Mouse (Mus musculus): ENCODE measurements around the gene Wipf1. TPM values are rescaled to one million over a fixed set of nuclear protein-coding genes. Genes with fewer than 3 reads are reported as not detected.

The Wipf1 gene
- polyA plus RNA-seq, 1 experiment from 2014 or later: 7.8 TPM

- 59% methylated on average over 13 of the region's 13 CpGs for WGBS
- Histone ChIP-seq H3K27ac (no peak overlapping the region), H3K4me3 (no peak overlapping the region), H3K36me3 (no peaks in the 10 kb centered on the region), H3K27me3 (ENCODE audit: insufficient read depth, poor library complexity, severe bottlenecking) (peaks cover 8% of the 10 kb centered on the region; the same call in 1 of the 2 replicates), H3K9me3 (no peaks in the 10 kb centered on the region), H3K4me1 (peaks cover 9% of the 10 kb centered on the region)
- no peak for DNase-seq (ENCODE audit: low spot score)
These were observed 9.1 kb upstream of the Wipf1 start for GRCm38 (mm10) chr2:73538590-73538989.

GRCm38 (mm10) chr2:73536091-73536783, 6.7 kb upstream of the Wipf1 start:
- Histone ChIP-seq H3K9me3 (no peaks in the 10 kb centered on the region), H3K36me3 (no peaks in the 10 kb centered on the region), H3K4me3 (no peak overlapping the region), H3K4me1 (peaks cover 9% of the 10 kb centered on the region), H3K27ac (no peak overlapping the region), H3K27me3 (ENCODE audit: insufficient read depth, poor library complexity, severe bottlenecking) (no peaks in the 10 kb centered on the region)
- no peak for DNase-seq (ENCODE audit: low spot score)
- 79% methylated on average over 15 of the region's 15 CpGs for WGBS

DNA sequence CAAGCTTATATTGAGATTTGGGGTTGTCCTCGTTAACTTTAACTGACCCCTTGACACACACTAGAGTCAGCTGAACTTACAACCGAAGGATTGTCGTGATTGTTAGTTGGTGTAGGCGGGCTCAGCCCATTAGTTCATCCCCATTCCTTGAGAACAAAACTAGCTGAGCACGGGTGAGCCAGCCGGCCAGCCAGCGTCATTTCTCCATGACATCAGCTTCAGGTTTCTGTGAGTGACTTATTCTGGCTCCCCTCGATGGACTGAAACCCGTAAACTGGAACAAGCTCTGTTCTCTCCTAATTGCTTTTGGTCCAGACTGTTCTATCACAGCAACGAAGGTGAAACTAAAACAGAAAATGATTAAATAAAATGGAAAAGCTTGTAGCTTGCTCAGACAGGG, 5.2 kb upstream of the Wipf1 start:
- H3K27me3 ChIP-seq (ENCODE audit: insufficient read depth, poor library complexity, severe bottlenecking): no peaks in the 10 kb centered on the region
- no peak for DNase-seq (ENCODE audit: low spot score)
- WGBS: 84% methylated on average over 10 of the region's 10 CpGs

DNA sequence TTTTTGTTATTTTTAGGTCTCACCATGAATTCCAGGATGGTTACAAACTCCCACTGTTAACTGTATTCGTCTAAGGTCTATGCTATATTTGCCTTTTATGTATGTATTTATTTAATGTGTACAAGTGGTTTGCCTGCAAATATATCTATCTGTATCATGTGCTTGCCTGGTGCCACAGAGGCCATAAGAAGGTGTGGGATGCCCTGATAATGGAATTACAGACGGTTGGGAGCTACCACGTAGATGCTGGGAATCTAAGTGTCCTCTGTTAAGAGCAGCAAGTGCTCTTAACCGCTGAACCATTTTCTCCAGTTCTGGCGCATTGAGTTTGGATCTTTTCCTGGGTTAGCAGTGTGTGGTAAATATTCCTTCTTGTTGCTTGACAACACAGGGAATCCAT, 953 bp upstream of the Wipf1 start:
- no peak overlapping the region for H3K4me3 ChIP-seq
- H3K4me1 ChIP-seq: 0 out of 2 replicates have a peak, but pooled peaks cover 9% of the 10 kb centered on the region
- WGBS: 65% methylated on average over 5 of the region's 5 CpGs
- no peak for DNase-seq (ENCODE audit: low spot score)
- 0 out of 2 replicates have a peak, but pooled peaks cover 2% of the 10 kb centered on the region for H3K36me3 ChIP-seq
- H3K9me3 ChIP-seq: no peaks in the 10 kb centered on the region
- no peaks in the 10 kb centered on the region for H3K27me3 ChIP-seq (ENCODE audit: insufficient read depth, poor library complexity, severe bottlenecking)
- H3K27ac ChIP-seq: no peak overlapping the region

More for the DNA sequence above, 5.2 kb upstream of the Wipf1 start:
- Histone ChIP-seq H3K9me3 (no peaks in the 10 kb centered on the region), H3K4me3 (no peak overlapping the region), H3K36me3 (no peaks in the 10 kb centered on the region), H3K27ac (no peak overlapping the region), H3K4me1 (0 out of 2 replicates have a peak, but pooled peaks cover 3% of the 10 kb centered on the region)

DNA sequence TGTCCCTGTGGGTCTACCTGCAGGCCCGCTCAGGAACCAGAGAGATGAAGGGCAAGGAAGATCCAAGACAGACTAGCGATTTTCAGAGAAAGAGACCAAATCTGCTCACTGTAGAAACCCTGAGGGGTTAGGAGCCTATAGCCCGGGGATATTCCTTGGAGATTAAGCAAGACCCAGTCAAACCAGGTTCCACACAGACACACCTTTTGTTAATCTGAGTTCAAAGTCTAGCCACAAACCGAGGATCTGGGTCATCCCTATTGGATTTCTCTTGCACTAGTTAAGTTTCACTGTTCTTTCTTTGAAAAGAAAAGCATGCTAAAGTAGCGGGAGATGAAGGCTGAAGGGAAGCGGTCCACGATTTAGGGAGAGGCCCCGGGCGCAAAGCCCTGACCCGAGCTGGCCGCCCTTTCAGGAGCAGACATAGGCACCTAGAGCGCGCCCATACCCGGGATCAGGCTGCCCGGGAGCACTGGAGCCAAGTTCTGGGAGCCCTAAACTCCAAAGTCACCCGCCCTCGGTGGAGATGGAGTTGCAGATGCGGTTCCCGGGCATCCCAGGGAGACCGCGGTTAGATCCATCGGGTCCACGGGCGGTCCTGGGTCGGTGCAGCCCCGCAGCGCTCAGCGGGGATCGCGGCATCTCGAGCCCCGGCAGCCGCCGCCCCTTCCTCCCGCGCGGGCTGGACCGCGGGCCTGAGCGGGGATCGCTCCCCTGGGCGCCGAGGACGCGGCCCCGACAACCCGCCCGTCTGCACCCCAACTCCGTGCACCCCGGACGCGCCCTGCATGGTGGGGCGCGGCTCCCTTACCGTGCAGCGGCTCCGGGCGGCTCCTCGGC, 798 bp downstream of the Wipf1 start:
- WGBS: 2% methylated on average over 59 of the region's 59 CpGs
- Histone ChIP-seq H3K27ac (peak overlapping the region; percentile 95), H3K27me3 (ENCODE audit: insufficient read depth, poor library complexity, severe bottlenecking) (no peaks in the 10 kb centered on the region), H3K36me3 (0 out of 2 replicates have a peak, but pooled peaks cover 2% of the 10 kb centered on the region), H3K9me3 (no peaks in the 10 kb centered on the region), H3K4me1 (peaks cover 15% of the 10 kb centered on the region; the same call in 1 of the 2 replicates), H3K4me3 (peak overlapping the region; percentile 78)
- no peak for DNase-seq (ENCODE audit: low spot score)

DNA sequence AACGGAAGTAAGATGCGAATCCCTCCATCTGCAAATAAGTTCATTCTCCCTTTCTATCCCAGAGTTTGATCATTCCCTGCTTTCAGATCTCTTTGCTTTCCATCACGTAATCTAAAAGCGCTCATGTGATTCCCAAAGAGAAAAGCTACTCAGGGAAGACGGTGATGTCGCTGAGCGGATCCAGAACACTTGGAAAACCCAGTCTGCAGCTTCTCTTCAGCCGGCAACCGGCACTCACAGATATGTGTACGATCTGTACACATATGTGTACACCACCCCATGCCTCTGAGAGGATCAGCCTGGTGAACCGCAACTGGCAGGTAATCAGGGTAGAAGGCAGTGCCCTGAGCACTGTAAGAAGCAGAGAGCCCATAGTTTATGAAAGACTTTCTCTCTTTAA, 1.6 kb downstream of the Wipf1 start:
- WGBS: 83% methylated on average over 11 of the region's 11 CpGs
- Histone ChIP-seq H3K4me1 (peaks cover 22% of the 10 kb centered on the region), H3K4me3 (peak overlapping the region; percentile 78), H3K27ac (no peak overlapping the region), H3K36me3 (0 out of 2 replicates have a peak, but pooled peaks cover 2% of the 10 kb centered on the region), H3K9me3 (no peaks in the 10 kb centered on the region), H3K27me3 (ENCODE audit: insufficient read depth, poor library complexity, severe bottlenecking) (no peaks in the 10 kb centered on the region)
- no peak for DNase-seq (ENCODE audit: low spot score)

GRCm38 (mm10) chr2:73526691-73527090, 2.8 kb downstream of the Wipf1 start:
- H3K27ac ChIP-seq: 0 out of 2 replicates have a peak overlapping the region, but pooled peaks have one; percentile 48
- WGBS: 66% methylated on average over 9 of the region's 9 CpGs
- H3K9me3 ChIP-seq: no peaks in the 10 kb centered on the region
- peaks cover 35% of the 10 kb centered on the region for H3K4me1 ChIP-seq
- no peaks in the 10 kb centered on the region for H3K27me3 ChIP-seq (ENCODE audit: insufficient read depth, poor library complexity, severe bottlenecking)
- H3K4me3 ChIP-seq: no peak overlapping the region
- DNase-seq (ENCODE audit: low spot score): no peak
- H3K36me3 ChIP-seq: 0 out of 2 replicates have a peak, but pooled peaks cover 2% of the 10 kb centered on the region

DNA sequence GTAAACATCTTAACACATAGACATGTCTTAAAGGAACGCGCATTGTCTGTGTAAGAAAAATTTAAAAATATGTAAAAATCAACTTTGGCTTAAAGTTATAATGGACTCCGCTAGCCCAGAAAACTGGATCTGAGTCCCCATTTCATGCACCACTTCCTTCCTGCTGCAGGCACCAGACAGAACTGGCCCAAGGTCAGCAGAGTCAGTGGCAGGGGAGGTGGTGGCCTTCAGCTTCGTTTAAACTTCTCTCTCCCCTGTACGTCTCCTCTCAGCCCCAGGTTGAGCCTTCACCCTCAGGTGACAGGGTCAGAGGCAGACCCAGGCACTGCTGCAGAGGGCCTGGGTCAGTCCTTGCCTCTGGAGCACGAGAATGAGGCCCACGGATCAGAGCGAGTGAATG, 6.6 kb downstream of the Wipf1 start:
- 57% methylated on average over 8 of the region's 8 CpGs for WGBS
- Histone ChIP-seq H3K4me3 (no peak overlapping the region), H3K27ac (peak overlapping the region; percentile 74), H3K36me3 (0 out of 2 replicates have a peak, but pooled peaks cover 2% of the 10 kb centered on the region), H3K27me3 (ENCODE audit: insufficient read depth, poor library complexity, severe bottlenecking) (no peaks in the 10 kb centered on the region), H3K4me1 (peaks cover 38% of the 10 kb centered on the region), H3K9me3 (no peaks in the 10 kb centered on the region)
- no peak for DNase-seq (ENCODE audit: low spot score)

DNA sequence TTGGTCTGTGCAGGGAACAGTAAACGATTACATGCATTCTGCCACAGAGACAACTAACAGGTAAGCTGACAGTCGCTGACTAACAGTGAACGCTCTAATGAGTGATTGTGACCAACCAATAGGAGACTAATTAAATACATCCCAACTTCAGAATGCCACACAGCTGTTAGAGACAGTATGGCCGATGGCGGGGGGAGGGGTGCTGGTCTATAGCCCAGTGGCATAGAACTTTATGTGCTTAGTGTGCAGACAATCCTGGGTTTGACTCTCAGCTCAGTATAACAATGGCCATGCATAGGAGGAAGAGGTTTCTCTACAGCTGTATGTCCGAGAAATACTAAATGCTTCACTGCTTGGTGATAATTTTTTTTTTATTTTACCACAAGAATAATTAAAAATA, 7.2 kb downstream of the Wipf1 start:
- H3K9me3 ChIP-seq: no peaks in the 10 kb centered on the region
- DNase-seq (ENCODE audit: low spot score): no peak
- H3K27me3 ChIP-seq (ENCODE audit: insufficient read depth, poor library complexity, severe bottlenecking): no peaks in the 10 kb centered on the region
- peaks cover 38% of the 10 kb centered on the region for H3K4me1 ChIP-seq
- H3K27ac ChIP-seq: peak overlapping the region; percentile 74; the same call in 1 of the 2 replicates
- H3K4me3 ChIP-seq: no peak overlapping the region
- 0 out of 2 replicates have a peak, but pooled peaks cover 2% of the 10 kb centered on the region for H3K36me3 ChIP-seq
- WGBS: 74% methylated on average over 6 of the region's 6 CpGs

DNA sequence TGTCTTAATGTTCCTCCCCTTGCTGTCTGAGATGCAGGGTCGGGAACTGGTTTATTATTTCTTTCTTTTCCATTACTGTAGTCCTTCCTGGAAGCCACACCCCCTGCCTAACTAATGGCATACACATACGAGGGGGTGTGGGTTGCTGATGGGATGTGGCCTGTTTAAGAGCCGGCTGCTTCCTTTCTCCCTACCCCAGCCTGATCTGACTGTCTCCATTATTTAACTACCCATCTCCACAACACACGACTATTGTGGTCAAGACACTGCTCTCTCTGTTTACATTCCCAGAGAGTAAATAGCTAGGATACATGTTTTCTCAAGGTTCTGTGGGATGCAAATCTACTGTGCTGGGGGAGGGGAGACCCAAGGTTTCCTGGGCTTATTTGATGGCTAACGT, 7.8 kb downstream of the Wipf1 start:
- Histone ChIP-seq H3K4me1 (peaks cover 36% of the 10 kb centered on the region), H3K4me3 (no peak overlapping the region), H3K27me3 (ENCODE audit: insufficient read depth, poor library complexity, severe bottlenecking) (no peaks in the 10 kb centered on the region), H3K9me3 (no peaks in the 10 kb centered on the region), H3K36me3 (no peaks in the 10 kb centered on the region), H3K27ac (no peak overlapping the region)
- WGBS: 30% methylated on average over 5 of the region's 5 CpGs
- no peak for DNase-seq (ENCODE audit: low spot score)

DNA sequence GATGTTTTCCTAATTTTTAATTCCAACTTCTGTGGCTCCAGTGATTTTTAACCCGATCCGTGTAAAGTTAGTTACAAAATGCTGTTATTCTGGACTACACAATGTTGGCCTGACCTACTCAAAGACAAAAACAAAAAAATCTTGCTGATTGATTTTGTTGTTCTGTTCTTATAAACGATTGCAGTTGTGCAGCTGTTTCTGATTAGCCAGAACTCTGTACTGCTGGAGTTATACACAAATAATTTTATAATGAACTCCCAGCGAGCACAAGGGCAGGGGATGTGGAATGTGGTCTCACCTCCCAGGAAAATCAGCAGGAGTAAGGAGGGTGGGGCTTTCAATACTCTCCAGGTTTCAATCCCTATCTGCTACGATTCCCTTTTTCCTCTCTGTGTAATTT, 10.6 kb downstream of the Wipf1 start:
- no peak overlapping the region for H3K4me3 ChIP-seq
- peaks cover 33% of the 10 kb centered on the region for H3K4me1 ChIP-seq
- 81% methylated on average over 5 of the region's 5 CpGs for WGBS
- no peak for DNase-seq (ENCODE audit: low spot score)
- H3K27ac ChIP-seq: no peak overlapping the region
- H3K9me3 ChIP-seq: no peaks in the 10 kb centered on the region
- no peaks in the 10 kb centered on the region for H3K27me3 ChIP-seq (ENCODE audit: insufficient read depth, poor library complexity, severe bottlenecking)
- 0 out of 2 replicates have a peak, but pooled peaks cover 4% of the 10 kb centered on the region for H3K36me3 ChIP-seq

DNA sequence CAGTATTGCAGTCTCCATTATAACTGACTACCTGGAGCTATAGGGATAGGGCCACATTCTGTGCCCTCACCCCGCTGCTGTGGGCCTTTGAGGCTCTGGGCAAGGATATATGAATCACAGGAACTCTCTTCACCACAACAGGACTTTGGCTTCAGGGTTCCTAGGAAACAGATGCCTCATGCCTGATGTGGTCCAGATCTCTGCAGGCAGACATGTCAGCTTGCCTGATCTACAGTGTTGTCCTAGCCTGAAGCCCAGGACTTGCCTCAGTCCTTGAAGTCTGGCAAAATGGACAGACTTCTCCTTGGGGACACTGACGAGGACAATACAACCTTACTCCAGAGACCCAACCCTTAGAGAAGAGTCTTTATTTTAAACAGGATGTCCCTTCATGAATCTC, 11.2 kb downstream of the Wipf1 start:
- Histone ChIP-seq H3K27ac (no peak overlapping the region), H3K36me3 (0 out of 2 replicates have a peak, but pooled peaks cover 4% of the 10 kb centered on the region), H3K27me3 (ENCODE audit: insufficient read depth, poor library complexity, severe bottlenecking) (no peaks in the 10 kb centered on the region), H3K9me3 (no peaks in the 10 kb centered on the region), H3K4me1 (peaks cover 27% of the 10 kb centered on the region), H3K4me3 (no peak overlapping the region)
- 86% methylated on average over 2 of the region's 2 CpGs for WGBS
- DNase-seq (ENCODE audit: low spot score): no peak

DNA sequence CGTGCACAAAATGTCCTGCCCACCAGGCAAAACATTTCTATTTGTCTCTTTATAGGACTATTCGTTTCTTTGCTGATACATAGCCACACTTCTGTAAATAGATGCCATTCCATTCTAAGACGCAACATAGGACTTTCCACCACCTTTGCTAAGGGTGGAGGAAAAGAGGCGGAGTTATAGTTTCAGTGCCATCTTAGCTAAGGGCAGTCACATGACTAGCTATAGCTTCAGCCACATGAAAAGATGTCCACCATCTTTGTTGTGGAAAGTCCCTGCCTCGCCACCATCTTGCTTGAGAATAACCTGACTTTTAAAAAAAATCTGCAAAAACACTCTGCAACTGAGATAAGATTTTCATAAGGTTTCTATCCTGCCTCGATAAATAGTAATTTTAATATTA, 15.4 kb downstream of the Wipf1 start:
- H3K27me3 ChIP-seq (ENCODE audit: insufficient read depth, poor library complexity, severe bottlenecking): no peaks in the 10 kb centered on the region
- H3K9me3 ChIP-seq: no peaks in the 10 kb centered on the region
- H3K27ac ChIP-seq: no peak overlapping the region
- peak; percentile 9 for DNase-seq (ENCODE audit: low spot score)
- peaks cover 18% of the 10 kb centered on the region for H3K4me1 ChIP-seq
- 89% methylated on average over 6 of the region's 6 CpGs for WGBS
- H3K4me3 ChIP-seq: no peak overlapping the region
- 0 out of 2 replicates have a peak, but pooled peaks cover 4% of the 10 kb centered on the region for H3K36me3 ChIP-seq
